Mouse (Mus musculus) heart, postnatal 10 days (tissue): Measurements from ENCODE around the gene Ppp2r2d. TPM values are rescaled to one million over a fixed set of nuclear protein-coding genes. Genes with fewer than 3 reads are reported as not detected.

ENCODE experiments used
- DNase-seq, 2 experiments: peaks; one replicate each; pipeline ENCODE4 v3.0.0; 2021
- intact Hi-C: fragments of 180-260 bp; cut with DNase I; formaldehyde crosslinking; loops from one replicate; pipeline ENCODE4 v1.15.1; 2025
- total RNA-seq, 2 experiments: library from RNA; stranded (reverse); gene quantifications; 2 replicates each; pipeline ENCODE4 v1.2.3; 2021

Ppp2r2d gene
- total RNA-seq, 2 experiments from 2014 or later, result 47.2 to 52.3 TPM

GRCm38 (mm10) chr7:138913616-138914015, 67.7 kb downstream of the Ppp2r2d start:
- no peak for DNase-seq
- intact Hi-C loops, result no loop called here

DNA sequence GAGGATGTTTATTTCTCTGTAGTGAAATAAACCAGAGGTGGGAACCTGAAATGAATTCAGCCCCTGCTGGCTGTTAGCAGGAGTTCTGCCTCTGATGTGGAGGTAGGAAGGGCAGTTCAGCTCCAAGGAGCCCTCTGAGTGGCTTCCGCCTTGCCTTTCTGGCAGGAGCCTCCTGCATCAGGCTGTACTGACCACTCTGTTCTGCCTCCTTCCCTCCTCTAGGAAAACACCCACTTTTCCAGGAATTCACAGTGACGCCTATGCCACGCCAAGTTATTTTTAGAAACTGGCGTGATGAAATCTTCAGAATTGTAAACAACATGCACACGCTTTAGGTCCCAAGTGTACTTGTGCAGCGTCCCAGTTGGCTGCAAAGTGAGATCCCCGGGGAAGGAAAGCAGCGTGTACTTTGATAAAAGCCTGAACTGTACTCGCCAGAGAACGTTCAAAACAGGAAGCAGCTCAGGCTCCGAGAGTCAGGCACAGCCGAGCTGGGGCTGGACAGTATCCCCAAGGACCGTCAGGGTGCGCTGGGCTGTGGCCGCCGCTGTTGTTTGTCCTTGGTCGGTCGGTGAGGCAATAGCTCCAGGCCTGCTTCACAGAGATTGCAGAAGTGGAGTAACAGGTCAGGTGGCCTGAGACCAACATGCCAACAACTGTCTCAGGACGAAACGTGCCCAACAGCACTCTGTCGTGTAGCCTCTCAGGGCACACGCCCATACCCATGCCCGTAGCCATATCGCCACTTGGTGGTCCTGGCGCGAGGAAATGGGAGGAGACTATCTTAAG, 73.5 kb downstream of the Ppp2r2d start:
- peak; percentile 89 to 90 for DNase-seq
- intact Hi-C loops, result loop anchor here (1.0 kb wide), 1 partner anchor 10 kb away; the partner anchor contains the start of gene Bnip3

GRCm38 (mm10) chr7:138921611-138922010, 75.7 kb downstream of the Ppp2r2d start:
- intact Hi-C loops, result loop anchor here (10.0 kb wide), 1 partner anchor 1447 kb away; no protein-coding TSS in a partner anchor
- no peak for DNase-seq

GRCm38 (mm10) chr7:138923756-138924425, 78.0 kb downstream of the Ppp2r2d start:
- intact Hi-C loops, result loop anchor here (1.0 to 10.0 kb wide), 2 partner anchors 84 to 1449 kb away; no protein-coding TSS in a partner anchor
- peak; percentile 33 to 48 for DNase-seq

- intact Hi-C loops, result loop anchor here (10.0 kb wide), 1 partner anchor 1454 kb away; no protein-coding TSS in a partner anchor
- no peak for DNase-seq
Observed at GRCm38 (mm10) chr7:138928456-138928855, 82.6 kb downstream of the Ppp2r2d start.

Other genes starting within 250 kb of the Ppp2r2d start
- gene Mapk1ip1, start 194 bp downstream of the Ppp2r2d start, total RNA-seq, result 10 to 100 TPM; 17.6 to 19.2 TPM
- 100 to 1,000 TPM in 1 of 2 experiments, 10 to 100 TPM in 1; 91.4 to 123 TPM for gene Bnip3, start 63.4 kb downstream of the Ppp2r2d start, total RNA-seq
- under 1 TPM in 1 of 2 experiments, not detected in 1; 0.19 TPM for gene Jakmip3, start 94.7 kb downstream of the Ppp2r2d start, total RNA-seq
- 1 to 10 TPM; 2.8 to 3.3 TPM for gene Dpysl4, start 239.9 kb downstream of the Ppp2r2d start, total RNA-seq